Mouse (Mus musculus): ENCODE results near the gene Dok5. TPM values are rescaled to one million over a fixed set of nuclear protein-coding genes. Genes with fewer than 3 reads are reported as not detected.

Dok5 gene
- polyA plus RNA-seq, 2 experiments from 2014 or later = not detected

Other genes starting within 250 kb of the Dok5 start
- 10 to 100 TPM; 52.3 to 58.8 TPM for gene Pfdn4, start 235.4 kb upstream of the Dok5 start, polyA plus RNA-seq (2017; shearing (Covaris generic))
- gene Cyp24a1, start 234.7 kb upstream of the Dok5 start, polyA plus RNA-seq (2017; shearing (Covaris generic)) = under 1 TPM in 1 of 2 experiments, not detected in 1; 0.19 TPM
- not detected for gene 4930470P17Rik, start 129.8 kb upstream of the Dok5 start, polyA plus RNA-seq (2017; shearing (Covaris generic))

Measured in activated CD4-positive, CD25-positive, alpha-beta regulatory T cell, adult 4 months (primary cell).